Mouse (Mus musculus) lung, postnatal 10 days (tissue): Measurements from ENCODE around the gene Rai2.

Source experiments
- DNase-seq: peaks from one replicate; pipeline ENCODE4 v3.0.0; 2021

Rai2 gene

GRCm38 (mm10) chrX:161716865-161717763 is at the start of gene Rai2:
Gene Rai2, plus strand, starts transcription at chrX:161717069.
- DNase-seq = peak; percentile 35

GRCm38 (mm10) chrX:161689336-161689735 is 27.5 kb upstream of the Rai2 start:
- no peak for DNase-seq

GRCm38 (mm10) chrX:161716503-161716864 is 385 bp upstream of the Rai2 start:
- DNase-seq = no peak

- DNase-seq = no peak
Measured at GRCm38 (mm10) chrX:161717764-161718382, 1.0 kb downstream of the Rai2 start.

GRCm38 (mm10) chrX:161718548-161718947 is 1.7 kb downstream of the Rai2 start:
- DNase-seq = peak; percentile 8

GRCm38 (mm10) chrX:161721082-161721481 is 4.2 kb downstream of the Rai2 start:
- no peak for DNase-seq

- peak; percentile 50 for DNase-seq
Measured at GRCm38 (mm10) chrX:161723391-161723808, 6.5 kb downstream of the Rai2 start.

- no peak for DNase-seq
Measured at GRCm38 (mm10) chrX:161726257-161726656, 9.4 kb downstream of the Rai2 start.

- DNase-seq = no peak
Measured at GRCm38 (mm10) chrX:161728507-161728906, 11.6 kb downstream of the Rai2 start.

- no peak for DNase-seq
Measured at GRCm38 (mm10) chrX:161730026-161730425, 13.2 kb downstream of the Rai2 start.

GRCm38 (mm10) chrX:161731859-161732258 is 15.0 kb downstream of the Rai2 start:
- no peak for DNase-seq

- DNase-seq = no peak
Measured at GRCm38 (mm10) chrX:161733581-161734309, 16.9 kb downstream of the Rai2 start.

- DNase-seq = no peak
Measured at GRCm38 (mm10) chrX:161734310-161734676, 17.4 kb downstream of the Rai2 start.

- no peak for DNase-seq
Measured at GRCm38 (mm10) chrX:161739374-161739773, 22.5 kb downstream of the Rai2 start.

GRCm38 (mm10) chrX:161743080-161743479 is 26.2 kb downstream of the Rai2 start:
- DNase-seq = no peak

GRCm38 (mm10) chrX:161745296-161745695 is 28.4 kb downstream of the Rai2 start:
- DNase-seq = no peak

GRCm38 (mm10) chrX:161747337-161747736 is 30.5 kb downstream of the Rai2 start:
- DNase-seq = no peak

- no peak for DNase-seq
Measured at GRCm38 (mm10) chrX:161753514-161753913, 36.6 kb downstream of the Rai2 start.

GRCm38 (mm10) chrX:161776321-161776962 is 59.6 kb downstream of the Rai2 start:
- DNase-seq = no peak

GRCm38 (mm10) chrX:161780321-161781034 is 63.6 kb downstream of the Rai2 start:
- DNase-seq = no peak

- DNase-seq = peak; percentile 20
Measured at GRCm38 (mm10) chrX:161790182-161790581, 73.3 kb downstream of the Rai2 start.

- DNase-seq = peak; percentile 45
Measured at GRCm38 (mm10) chrX:161826186-161826585, 109.3 kb downstream of the Rai2 start.
